Mouse (Mus musculus) heart, postnatal 4 days (tissue): ENCODE measurements around the gene Ust. TPM values are rescaled to one million over a fixed set of nuclear protein-coding genes. Genes with fewer than 3 reads are reported as not detected.
"Not testable (repeated sequence)": the region's sequence is repeated elsewhere in the genome, so short reads cannot be mapped to it uniquely, and the experiment has no call there.

Experiments used
- DNase-seq: peaks from one replicate; pipeline ENCODE4 v3.0.0; 2021
- total RNA-seq, 2 experiments: library from RNA; stranded (reverse); gene quantifications; 2 replicates each; pipeline ENCODE4 v1.2.3; 2021

Gene Ust
- total RNA-seq = 1 to 10 TPM; 3.0 to 3.1 TPM

GRCm38 (mm10) chr10:8518141-8519013, at the start of gene Ust:
Gene Ust, minus strand, starts transcription at chr10:8518825.
- DNase-seq = peak; percentile 79

- no peak for DNase-seq
Measured at GRCm38 (mm10) chr10:8561366-8561765, 42.7 kb upstream of the Ust start.

- DNase-seq = not testable (repeated sequence)
Measured at GRCm38 (mm10) chr10:8559566-8559965, 40.9 kb upstream of the Ust start.

- DNase-seq = not testable (repeated sequence)
Measured at GRCm38 (mm10) chr10:8552239-8552638, 33.6 kb upstream of the Ust start.

GRCm38 (mm10) chr10:8551601-8552000, 33.0 kb upstream of the Ust start:
- not testable (repeated sequence) for DNase-seq

- DNase-seq = no peak
Measured at GRCm38 (mm10) chr10:8541514-8541913, 22.9 kb upstream of the Ust start.

- DNase-seq = no peak
Measured at GRCm38 (mm10) chr10:8535445-8535844, 16.8 kb upstream of the Ust start.

GRCm38 (mm10) chr10:8531651-8532050, 13.0 kb upstream of the Ust start:
- no peak for DNase-seq

GRCm38 (mm10) chr10:8530505-8531051, 12.0 kb upstream of the Ust start:
- no peak for DNase-seq

GRCm38 (mm10) chr10:8529173-8529572, 10.5 kb upstream of the Ust start:
- peak; percentile 47 for DNase-seq

- no peak for DNase-seq
Measured at GRCm38 (mm10) chr10:8525354-8525753, 6.7 kb upstream of the Ust start.

- no peak for DNase-seq
Measured at GRCm38 (mm10) chr10:8521536-8521935, 2.9 kb upstream of the Ust start.

GRCm38 (mm10) chr10:8520766-8521395, 2.3 kb upstream of the Ust start:
- DNase-seq = no peak

GRCm38 (mm10) chr10:8519014-8519491, 428 bp upstream of the Ust start:
- no peak for DNase-seq

- DNase-seq = no peak
Measured at GRCm38 (mm10) chr10:8517591-8518140, 959 bp downstream of the Ust start.

- DNase-seq = no peak
Measured at GRCm38 (mm10) chr10:8516916-8517524, 1.6 kb downstream of the Ust start.

- DNase-seq = no peak
Measured at GRCm38 (mm10) chr10:8513690-8514089, 4.9 kb downstream of the Ust start.

- DNase-seq = no peak
Measured at GRCm38 (mm10) chr10:8512222-8512621, 6.4 kb downstream of the Ust start.

- DNase-seq = no peak
Measured at GRCm38 (mm10) chr10:8511760-8512159, 6.9 kb downstream of the Ust start.

GRCm38 (mm10) chr10:8506247-8506573, 12.4 kb downstream of the Ust start:
- no peak for DNase-seq

GRCm38 (mm10) chr10:8505346-8506246, 13.0 kb downstream of the Ust start:
- DNase-seq = no peak

- peak; percentile 24 for DNase-seq
Measured at GRCm38 (mm10) chr10:8504832-8505231, 13.8 kb downstream of the Ust start.
